Mouse (Mus musculus): Measurements from ENCODE around the gene Map3k10. TPM values are rescaled to one million over a fixed set of nuclear protein-coding genes. Genes with fewer than 3 reads are reported as not detected.
"Not testable (repeated sequence)": the region's sequence is repeated elsewhere in the genome, so short reads cannot be mapped to it uniquely, and the experiment has no call there.

The Map3k10 gene
- polyA plus RNA-seq, 1 experiment from 2014 or later, result 5.6 TPM

DNA sequence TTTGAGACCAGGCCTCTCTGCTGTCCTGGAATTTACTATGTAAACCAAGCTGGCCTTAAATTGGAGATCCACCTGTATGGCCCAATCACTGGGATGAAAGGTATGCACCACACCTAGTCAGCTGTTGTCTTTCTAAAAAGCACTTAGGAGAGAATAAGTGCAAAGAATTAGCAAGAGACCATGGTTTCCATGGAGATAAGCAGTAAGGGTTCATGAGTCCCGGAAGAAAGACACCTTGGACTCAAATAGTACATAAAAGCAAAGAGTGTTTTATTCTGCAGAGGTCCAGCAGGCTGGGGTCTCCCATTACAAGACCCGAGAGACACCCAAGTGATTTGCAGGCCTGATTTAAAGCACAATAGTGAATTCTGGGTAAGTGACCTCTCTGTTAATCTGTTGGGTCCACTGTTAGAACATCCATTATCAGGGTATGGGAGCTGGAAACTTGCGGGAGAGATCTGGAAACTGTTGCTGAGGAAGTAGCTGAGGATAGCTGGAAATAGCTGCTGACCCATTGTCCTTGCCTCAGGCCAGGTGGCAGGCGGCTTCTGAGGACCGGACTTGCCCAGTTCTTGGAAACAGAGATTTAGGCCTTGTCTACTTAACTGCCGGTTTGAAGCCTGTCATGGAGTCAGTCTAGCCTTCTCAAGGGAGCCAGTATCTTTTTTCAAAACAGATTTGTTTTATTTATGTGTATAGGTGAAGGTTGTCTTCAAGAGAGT lies 27.0 kb downstream of the Map3k10 start:
- 79% methylated on average over 6 of the region's 6 CpGs for WGBS
- H3K4me3 ChIP-seq (ENCODE audit: low read depth, low read length), result no peak overlapping the region

DNA sequence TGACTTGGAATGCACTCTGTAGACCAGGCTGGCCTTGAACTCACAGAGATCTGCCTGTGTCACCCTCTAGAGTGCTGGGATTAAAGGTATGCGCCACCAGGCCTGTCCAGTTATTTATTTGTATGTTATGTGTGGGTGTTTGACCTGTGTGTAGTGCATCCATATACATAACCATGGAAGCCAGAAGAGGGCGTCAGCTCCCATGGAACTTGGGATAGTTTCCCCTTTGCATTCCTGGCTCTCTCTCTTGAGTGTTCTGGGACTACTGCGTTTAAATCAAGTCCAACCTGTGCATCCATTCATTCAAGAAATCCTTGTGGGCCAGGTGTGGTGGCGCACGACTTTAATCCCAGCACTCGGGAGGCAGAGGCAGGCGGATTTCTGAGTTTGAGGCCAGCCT lies 27.9 kb downstream of the Map3k10 start:
- 80% methylated on average over 7 of the region's 7 CpGs for WGBS
- H3K9me3 ChIP-seq (ENCODE audit: control insufficient read depth, low read length), result no peaks in the 10 kb centered on the region
- peaks cover 1% of the 10 kb centered on the region; the same call in 1 of the 2 replicates for H3K27me3 ChIP-seq (replicated peaks; ENCODE audit: control insufficient read depth, insufficient read depth, low read length)
- H3K4me3 ChIP-seq (ENCODE audit: low read depth, low read length), result no peak overlapping the region
- no peak overlapping the region for H3K27ac ChIP-seq (ENCODE audit: low read depth, low read length)
- H3K4me1 ChIP-seq (replicated peaks; ENCODE audit: control insufficient read depth, insufficient read depth, low read length), result no peaks in the 10 kb centered on the region
- DNase-seq (ENCODE audit: low spot score) (no peak), ATAC-seq (replicated peaks; ENCODE audit: low FRiP score) (no peak)
- H3K36me3 ChIP-seq (ENCODE audit: control insufficient read depth, insufficient read depth, low read length), result no peaks in the 10 kb centered on the region
- H3K4me2 ChIP-seq, result no peak overlapping the region
- H3K9ac ChIP-seq (ENCODE audit: low read depth, low read length), result no peak overlapping the region

More for the DNA sequence above, 27.0 kb downstream of the Map3k10 start:
- H3K27me3 ChIP-seq (replicated peaks; ENCODE audit: control insufficient read depth, insufficient read depth, low read length), result peaks cover 6% of the 10 kb centered on the region
- H3K9ac ChIP-seq (ENCODE audit: low read depth, low read length), result no peak overlapping the region
- no peak overlapping the region for H3K4me2 ChIP-seq
- ATAC-seq (replicated peaks; ENCODE audit: low FRiP score) (no peak), DNase-seq (ENCODE audit: low spot score) (no peak)
- no peaks in the 10 kb centered on the region for H3K9me3 ChIP-seq (ENCODE audit: control insufficient read depth, low read length)
- no peaks in the 10 kb centered on the region for H3K36me3 ChIP-seq (ENCODE audit: control insufficient read depth, insufficient read depth, low read length)
- no peak overlapping the region for H3K27ac ChIP-seq (ENCODE audit: low read depth, low read length)
- H3K4me1 ChIP-seq (replicated peaks; ENCODE audit: control insufficient read depth, insufficient read depth, low read length), result no peaks in the 10 kb centered on the region

DNA sequence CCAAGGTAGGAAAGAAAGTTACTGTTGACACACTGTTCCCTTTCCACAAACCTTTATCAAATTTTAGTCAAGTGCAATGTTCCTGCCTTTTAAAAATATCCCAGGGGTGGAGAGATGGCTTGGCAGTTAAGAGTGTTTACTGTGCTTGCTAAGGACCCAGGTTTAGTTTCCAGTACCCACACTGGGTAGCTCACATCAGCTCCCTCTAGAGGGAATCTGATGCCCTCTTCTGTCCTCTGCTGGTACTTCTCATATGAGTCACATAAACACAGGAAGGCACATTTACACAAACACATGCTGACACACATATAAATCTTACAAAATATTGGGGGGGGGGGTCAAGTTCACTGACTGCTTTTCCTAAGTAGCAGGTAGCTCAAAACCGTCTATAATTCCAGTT lies 29.9 kb downstream of the Map3k10 start:
- Histone ChIP-seq H3K36me3 (ENCODE audit: control insufficient read depth, insufficient read depth, low read length) (no peaks in the 10 kb centered on the region; the same call in 1 of the 2 replicates), H3K27me3 (replicated peaks; ENCODE audit: control insufficient read depth, insufficient read depth, low read length) (no peaks in the 10 kb centered on the region)
- ATAC-seq (replicated peaks; ENCODE audit: low FRiP score), result no peak

DNA sequence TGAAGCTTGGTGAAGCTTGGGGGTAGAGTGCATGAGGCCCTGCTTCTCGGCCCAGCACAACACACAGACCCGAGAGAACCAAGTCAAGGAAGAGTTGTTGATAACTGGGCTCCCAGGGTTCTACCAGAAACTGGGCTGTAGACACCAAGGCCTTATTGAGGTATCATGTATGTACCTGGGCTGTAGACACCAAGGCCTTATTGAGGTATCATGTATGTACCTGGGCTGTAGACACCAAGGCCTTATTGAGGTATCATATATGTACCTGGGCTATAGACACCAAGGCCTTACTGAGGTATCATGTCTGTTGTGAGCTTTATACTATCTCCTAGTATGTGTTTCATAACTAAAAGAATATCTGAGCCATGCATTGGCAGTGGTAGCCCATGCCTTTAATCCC lies 39.3 kb downstream of the Map3k10 start:
- H3K4me3 ChIP-seq (ENCODE audit: low read depth, low read length); H3K27me3 ChIP-seq (replicated peaks; ENCODE audit: control insufficient read depth, insufficient read depth, low read length); H3K4me1 ChIP-seq (replicated peaks; ENCODE audit: control insufficient read depth, insufficient read depth, low read length); H3K27ac ChIP-seq (ENCODE audit: low read depth, low read length); H3K9me3 ChIP-seq (ENCODE audit: control insufficient read depth, low read length); H3K4me2 ChIP-seq; H3K9ac ChIP-seq (ENCODE audit: low read depth, low read length); DNase-seq (ENCODE audit: low spot score): not testable (repeated sequence)
- WGBS, result 93% methylated on average over 2 of the region's 2 CpGs
- H3K36me3 ChIP-seq (ENCODE audit: control insufficient read depth, insufficient read depth, low read length), result peaks cover 32% of the 10 kb centered on the region
- 0 out of 2 replicates have a peak, but pooled peaks have one; percentile 42 for ATAC-seq (replicated peaks; ENCODE audit: low FRiP score)

More for the DNA sequence above, 29.9 kb downstream of the Map3k10 start:
- no peaks in the 10 kb centered on the region for H3K4me1 ChIP-seq (replicated peaks; ENCODE audit: control insufficient read depth, insufficient read depth, low read length)
- no peaks in the 10 kb centered on the region for H3K9me3 ChIP-seq (ENCODE audit: control insufficient read depth, low read length)
- H3K9ac ChIP-seq (ENCODE audit: low read depth, low read length), result no peak overlapping the region
- no peak overlapping the region for H3K27ac ChIP-seq (ENCODE audit: low read depth, low read length)
- no peak overlapping the region for H3K4me2 ChIP-seq
- no peak overlapping the region for H3K4me3 ChIP-seq (ENCODE audit: low read depth, low read length)
- WGBS, result 29% methylated on average over 1 of the region's 1 CpGs
- no peak for DNase-seq (ENCODE audit: low spot score)

DNA sequence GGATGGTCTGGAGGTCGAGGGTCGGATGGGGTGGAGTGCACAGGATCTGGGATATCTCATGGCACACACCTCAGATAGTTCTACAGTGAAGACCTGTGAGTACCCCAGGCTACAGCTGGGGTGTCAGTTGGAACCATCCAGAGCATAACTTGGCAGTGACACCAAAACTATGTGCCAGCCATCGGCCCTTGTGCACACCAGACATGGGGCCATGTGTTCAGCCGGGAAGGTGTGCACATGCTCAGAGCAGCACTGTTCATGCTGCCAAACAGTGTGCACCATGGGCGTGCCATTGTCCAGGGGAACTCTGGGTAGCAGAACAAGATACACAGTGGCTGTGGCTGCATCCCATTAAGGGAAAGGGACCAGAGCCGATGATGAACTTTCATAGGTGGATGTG lies 39.7 kb downstream of the Map3k10 start:
- H3K4me3 ChIP-seq (ENCODE audit: low read depth, low read length), result no peak overlapping the region
- H3K9ac ChIP-seq (ENCODE audit: low read depth, low read length), result no peak overlapping the region
- 94% methylated on average over 6 of the region's 6 CpGs for WGBS
- H3K4me2 ChIP-seq, result no peak overlapping the region
- no peaks in the 10 kb centered on the region for H3K27me3 ChIP-seq (replicated peaks; ENCODE audit: control insufficient read depth, insufficient read depth, low read length)
- no peak overlapping the region for H3K27ac ChIP-seq (ENCODE audit: low read depth, low read length)
- no peak for DNase-seq (ENCODE audit: low spot score)
- no peak for ATAC-seq (replicated peaks; ENCODE audit: low FRiP score)
- peaks cover 36% of the 10 kb centered on the region for H3K36me3 ChIP-seq (ENCODE audit: control insufficient read depth, insufficient read depth, low read length)
- no peaks in the 10 kb centered on the region for H3K9me3 ChIP-seq (ENCODE audit: control insufficient read depth, low read length)
- no peaks in the 10 kb centered on the region for H3K4me1 ChIP-seq (replicated peaks; ENCODE audit: control insufficient read depth, insufficient read depth, low read length)

DNA sequence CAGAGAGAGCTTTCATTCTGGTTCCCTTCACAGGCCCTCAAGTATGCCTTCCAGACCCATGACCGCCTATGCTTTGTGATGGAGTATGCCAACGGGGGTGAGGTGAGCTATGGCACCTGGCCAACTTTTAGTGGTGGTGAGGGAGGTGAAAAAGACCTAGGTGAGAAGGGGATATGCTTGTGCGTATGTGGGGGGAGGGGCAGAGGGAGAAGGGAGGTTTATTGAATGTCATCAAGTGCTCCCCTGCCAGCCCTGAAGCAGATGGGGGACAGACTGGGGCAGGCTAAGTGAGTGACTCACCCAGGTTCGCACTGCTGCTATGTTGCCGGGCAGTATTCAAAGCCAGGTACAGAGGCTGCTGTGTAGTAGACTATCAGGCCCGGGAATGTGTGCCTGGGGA lies 41.2 kb downstream of the Map3k10 start:
- Histone ChIP-seq H3K36me3 (ENCODE audit: control insufficient read depth, insufficient read depth, low read length) (peaks cover 50% of the 10 kb centered on the region), H3K27me3 (replicated peaks; ENCODE audit: control insufficient read depth, insufficient read depth, low read length) (no peaks in the 10 kb centered on the region), H3K9me3 (ENCODE audit: control insufficient read depth, low read length) (no peaks in the 10 kb centered on the region), H3K27ac (ENCODE audit: low read depth, low read length) (no peak overlapping the region), H3K4me2 (no peak overlapping the region), H3K4me3 (ENCODE audit: low read depth, low read length) (no peak overlapping the region), H3K4me1 (replicated peaks; ENCODE audit: control insufficient read depth, insufficient read depth, low read length) (no peaks in the 10 kb centered on the region), H3K9ac (ENCODE audit: low read depth, low read length) (no peak overlapping the region)
- ATAC-seq (replicated peaks; ENCODE audit: low FRiP score), result no peak
- DNase-seq (ENCODE audit: low spot score), result no peak
- WGBS, result 86% methylated on average over 6 of the region's 6 CpGs

DNA sequence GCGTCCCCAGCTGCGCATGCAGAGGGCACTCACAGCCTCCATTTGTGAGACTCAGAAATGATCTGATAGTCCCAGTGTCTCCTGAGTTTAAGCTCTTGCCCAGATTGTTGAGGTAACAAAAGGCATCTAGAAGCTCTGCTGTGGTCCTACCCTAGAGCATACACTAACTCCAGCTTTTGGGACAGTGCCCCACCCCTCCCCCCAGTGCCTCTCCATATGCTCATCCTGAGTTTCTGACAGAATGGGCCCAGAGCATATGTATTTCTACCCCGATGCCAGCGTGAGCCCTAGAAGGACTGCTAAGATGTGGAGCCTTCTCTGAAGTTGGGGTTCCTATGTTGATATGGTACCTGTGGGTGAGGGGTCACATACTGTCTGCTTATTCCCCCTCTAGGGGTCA lies 43.0 kb downstream of the Map3k10 start:
- H3K27ac ChIP-seq (ENCODE audit: low read depth, low read length), result no peak overlapping the region

DNA sequence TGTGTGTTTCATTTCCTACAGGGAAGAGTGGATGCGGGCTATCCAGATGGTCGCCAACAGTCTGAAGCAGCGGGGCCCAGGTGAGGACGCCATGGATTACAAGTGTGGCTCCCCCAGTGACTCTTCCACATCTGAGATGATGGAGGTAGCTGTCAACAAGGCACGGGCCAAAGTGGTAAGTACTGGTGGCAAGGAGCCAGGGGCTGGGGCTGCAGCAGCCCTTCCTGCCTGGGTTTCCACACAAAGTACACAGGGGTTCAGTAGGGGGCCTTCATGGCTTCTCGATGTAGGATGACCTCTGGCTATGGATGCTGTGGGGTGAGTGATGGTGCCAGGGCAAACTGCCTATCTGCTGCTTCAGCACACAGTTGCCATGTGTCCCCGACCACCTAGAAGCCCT lies 45.6 kb downstream of the Map3k10 start:
- not testable (repeated sequence) for H3K4me1 ChIP-seq (replicated peaks; ENCODE audit: control insufficient read depth, insufficient read depth, low read length); H3K9me3 ChIP-seq (ENCODE audit: control insufficient read depth, low read length); DNase-seq (ENCODE audit: low spot score); H3K4me2 ChIP-seq; H3K9ac ChIP-seq (ENCODE audit: low read depth, low read length); H3K27me3 ChIP-seq (replicated peaks; ENCODE audit: control insufficient read depth, insufficient read depth, low read length); H3K27ac ChIP-seq (ENCODE audit: low read depth, low read length); H3K4me3 ChIP-seq (ENCODE audit: low read depth, low read length); ATAC-seq (replicated peaks; ENCODE audit: low FRiP score)
- H3K36me3 ChIP-seq (ENCODE audit: control insufficient read depth, insufficient read depth, low read length), result peaks cover 57% of the 10 kb centered on the region
- whole genome bisulfite sequencing, result 96% methylated on average over 7 of the region's 7 CpGs

More for the DNA sequence above, 43.0 kb downstream of the Map3k10 start:
- Histone ChIP-seq H3K4me1 (replicated peaks; ENCODE audit: control insufficient read depth, insufficient read depth, low read length) (no peaks in the 10 kb centered on the region), H3K9me3 (ENCODE audit: control insufficient read depth, low read length) (no peaks in the 10 kb centered on the region), H3K9ac (ENCODE audit: low read depth, low read length) (no peak overlapping the region), H3K27me3 (replicated peaks; ENCODE audit: control insufficient read depth, insufficient read depth, low read length) (no peaks in the 10 kb centered on the region), H3K4me3 (ENCODE audit: low read depth, low read length) (no peak overlapping the region), H3K4me2 (no peak overlapping the region), H3K36me3 (ENCODE audit: control insufficient read depth, insufficient read depth, low read length) (peaks cover 54% of the 10 kb centered on the region)
- no peak for ATAC-seq (replicated peaks; ENCODE audit: low FRiP score)
- WGBS, result 97% methylated on average over 4 of the region's 4 CpGs
- no peak for DNase-seq (ENCODE audit: low spot score)

DNA sequence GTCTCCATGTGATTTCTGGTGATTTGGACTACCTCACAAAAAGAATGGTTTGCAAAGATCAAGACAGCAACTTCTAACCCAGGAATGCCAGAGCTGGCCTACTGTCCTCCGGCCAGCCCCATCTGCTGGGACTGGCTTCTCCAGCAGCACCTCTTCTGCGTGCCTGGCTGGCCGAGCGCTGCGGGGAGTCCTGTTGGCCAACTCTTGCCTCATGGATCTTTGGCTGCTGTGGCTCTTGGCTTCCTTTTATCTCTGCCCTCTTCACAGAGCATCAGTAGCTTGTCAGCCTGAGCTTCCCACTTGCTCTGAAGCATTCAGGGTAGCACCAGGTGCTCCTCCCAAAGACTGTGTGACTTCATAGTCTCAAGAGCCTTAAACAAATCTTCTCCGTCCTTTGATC lies 46.2 kb downstream of the Map3k10 start:
- H3K9ac ChIP-seq (ENCODE audit: low read depth, low read length), result no peak overlapping the region
- no peak overlapping the region for H3K4me2 ChIP-seq
- H3K9me3 ChIP-seq (ENCODE audit: control insufficient read depth, low read length), result no peaks in the 10 kb centered on the region
- H3K4me1 ChIP-seq (replicated peaks; ENCODE audit: control insufficient read depth, insufficient read depth, low read length), result no peaks in the 10 kb centered on the region
- H3K27ac ChIP-seq (ENCODE audit: low read depth, low read length), result no peak overlapping the region
- no peaks in the 10 kb centered on the region for H3K27me3 ChIP-seq (replicated peaks; ENCODE audit: control insufficient read depth, insufficient read depth, low read length)
- DNase-seq (ENCODE audit: low spot score) (no peak), ATAC-seq (replicated peaks; ENCODE audit: low FRiP score) (no peak)
- WGBS, result 94% methylated on average over 6 of the region's 6 CpGs
- H3K36me3 ChIP-seq (ENCODE audit: control insufficient read depth, insufficient read depth, low read length), result peaks cover 59% of the 10 kb centered on the region
- H3K4me3 ChIP-seq (ENCODE audit: low read depth, low read length), result no peak overlapping the region
